Mouse (Mus musculus) adrenal gland, postnatal 14 days (tissue): ENCODE results near the gene Hivep2. TPM values are rescaled to one million over a fixed set of nuclear protein-coding genes. Genes with fewer than 3 reads are reported as not detected.

ENCODE experiments used
- DNase-seq: peaks from one replicate; pipeline ENCODE4 v3.0.0; 2021; ENCODE audit warnings: mixed read lengths
- total RNA-seq: library from RNA; stranded (reverse); gene quantifications from 2 replicates; pipeline ENCODE4 v1.2.3, GENCODE M21; 2021

Hivep2 gene
- total RNA-seq, 1 experiment from 2014 or later, result 31.2 TPM

DNA sequence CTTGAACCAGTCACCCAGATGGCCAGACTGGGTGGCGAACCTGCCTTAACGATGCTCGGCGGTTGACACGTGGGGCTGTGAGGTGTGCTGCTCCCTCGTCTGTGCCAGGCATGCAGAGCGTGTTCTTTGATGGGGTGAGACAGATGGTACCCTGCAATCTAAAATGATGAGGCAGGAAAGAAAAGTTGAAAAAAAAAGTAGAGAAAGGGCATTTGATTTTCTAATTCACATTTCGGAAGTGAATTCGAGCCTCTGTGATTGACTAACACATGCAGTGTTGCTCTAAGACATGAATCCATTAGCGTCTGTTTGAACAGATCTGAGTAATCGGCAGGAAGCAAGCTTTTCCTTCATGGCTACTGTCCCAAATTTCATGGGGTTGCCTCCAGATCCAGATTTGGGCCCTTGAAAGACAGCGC is 119.4 kb downstream of the Hivep2 start:
- DNase-seq, result no peak

GRCm38 (mm10) chr10:14085882-14086515 is 120.1 kb downstream of the Hivep2 start:
- no peak for DNase-seq

DNA sequence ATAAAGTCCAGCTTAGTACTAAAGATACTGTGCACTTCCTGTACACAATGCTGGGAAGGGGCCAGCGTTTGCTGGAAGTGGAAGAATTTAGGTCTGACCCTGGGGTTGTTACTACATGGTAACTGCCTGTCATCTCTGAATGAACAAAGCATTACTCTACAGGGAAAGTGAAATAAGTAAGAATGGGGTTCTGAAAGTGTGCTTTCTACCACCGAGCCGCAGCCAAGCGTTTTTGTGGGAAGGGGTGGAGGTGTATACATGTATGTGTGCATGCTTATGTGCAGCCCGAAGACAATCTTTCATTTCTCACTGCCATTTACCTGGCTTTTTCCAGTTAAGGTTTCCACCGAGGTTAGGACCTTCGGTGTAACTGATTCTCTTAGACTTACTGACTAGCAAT is 121.4 kb downstream of the Hivep2 start:
- no peak for DNase-seq

- DNase-seq, result peak; percentile 35
These were observed 123.6 kb downstream of the Hivep2 start for GRCm38 (mm10) chr10:14089488-14089887.

DNA sequence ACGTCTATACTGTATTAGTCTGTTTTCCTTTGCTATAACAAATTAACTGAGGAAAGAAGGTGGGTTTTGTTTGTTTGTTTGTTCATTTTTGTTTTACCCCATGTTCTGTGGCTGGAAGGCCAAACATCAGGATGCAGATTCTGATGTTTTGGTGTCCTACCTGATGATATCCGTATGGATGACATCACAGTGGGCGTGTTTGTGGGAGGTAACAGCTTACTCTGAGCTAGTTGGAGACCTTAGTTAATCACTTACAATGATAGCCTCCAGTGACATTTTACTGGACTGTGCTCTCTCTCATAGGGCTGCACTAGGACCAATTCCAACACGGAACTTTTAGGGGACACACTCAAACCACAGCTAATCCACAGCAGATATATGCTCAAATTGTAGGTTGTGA is 128.2 kb downstream of the Hivep2 start:
- no peak for DNase-seq

GRCm38 (mm10) chr10:14096045-14096444 is 130.2 kb downstream of the Hivep2 start:
- DNase-seq, result no peak

DNA sequence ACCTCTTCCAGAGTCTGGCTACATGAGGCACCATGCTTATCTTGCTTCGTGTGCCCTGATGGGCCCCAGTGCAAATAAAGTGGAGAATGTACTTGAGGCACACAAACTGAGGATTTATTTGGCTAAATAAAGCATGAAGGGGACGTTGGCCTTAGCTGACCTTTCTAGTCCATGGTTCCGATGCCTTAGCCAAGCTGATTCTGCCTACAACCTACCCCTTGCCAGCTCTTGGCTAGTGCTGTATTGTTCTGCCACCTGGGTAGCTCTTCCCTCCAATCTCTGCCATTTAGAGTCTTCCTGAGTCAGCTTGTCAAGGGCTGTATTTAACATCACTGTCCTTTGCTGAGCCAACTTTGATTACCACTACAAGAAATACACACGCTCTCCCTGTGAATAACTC is 133.3 kb downstream of the Hivep2 start:
- no peak for DNase-seq

- no peak for DNase-seq
These were observed 134.2 kb downstream of the Hivep2 start for GRCm38 (mm10) chr10:14100041-14100440.

DNA sequence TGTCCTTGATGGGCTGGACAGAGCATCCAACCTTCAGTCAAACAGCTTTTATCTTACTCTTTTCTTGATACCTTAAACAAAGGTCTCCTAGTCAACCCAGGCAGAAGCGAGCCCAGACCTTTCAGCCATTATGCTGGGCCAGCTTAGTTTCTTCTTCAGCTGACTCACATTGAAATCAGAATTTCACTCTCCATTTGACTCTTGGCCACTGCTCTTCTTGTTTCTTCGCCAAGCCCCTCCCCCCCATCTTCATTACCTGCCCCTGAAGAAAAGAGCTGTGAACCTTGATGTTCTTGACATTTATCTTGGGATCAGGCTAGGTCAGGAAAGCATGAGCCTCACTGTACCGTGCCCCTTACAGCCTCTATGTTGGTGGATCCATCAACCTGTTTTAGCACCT is 135.0 kb downstream of the Hivep2 start:
- no peak for DNase-seq

DNA sequence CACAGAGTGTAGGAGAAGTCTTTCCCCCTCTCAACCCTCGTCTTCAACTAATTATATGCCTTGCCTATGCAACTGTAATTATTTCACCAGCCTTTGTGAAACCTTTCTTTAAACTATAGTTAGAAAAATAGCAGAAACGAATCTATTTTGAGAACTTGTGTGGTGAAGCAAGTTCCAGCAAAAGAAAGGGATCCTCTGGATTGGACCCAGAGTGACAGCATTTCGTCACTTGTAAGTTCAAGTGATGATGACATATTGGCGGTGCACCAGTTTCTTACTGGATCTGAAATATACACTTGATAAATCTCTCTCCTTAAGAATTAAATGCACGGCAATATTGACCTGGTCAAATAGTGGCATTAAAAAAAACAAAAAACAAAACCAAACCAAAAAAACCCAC is 136.1 kb downstream of the Hivep2 start:
- DNase-seq, result peak; percentile 25

DNA sequence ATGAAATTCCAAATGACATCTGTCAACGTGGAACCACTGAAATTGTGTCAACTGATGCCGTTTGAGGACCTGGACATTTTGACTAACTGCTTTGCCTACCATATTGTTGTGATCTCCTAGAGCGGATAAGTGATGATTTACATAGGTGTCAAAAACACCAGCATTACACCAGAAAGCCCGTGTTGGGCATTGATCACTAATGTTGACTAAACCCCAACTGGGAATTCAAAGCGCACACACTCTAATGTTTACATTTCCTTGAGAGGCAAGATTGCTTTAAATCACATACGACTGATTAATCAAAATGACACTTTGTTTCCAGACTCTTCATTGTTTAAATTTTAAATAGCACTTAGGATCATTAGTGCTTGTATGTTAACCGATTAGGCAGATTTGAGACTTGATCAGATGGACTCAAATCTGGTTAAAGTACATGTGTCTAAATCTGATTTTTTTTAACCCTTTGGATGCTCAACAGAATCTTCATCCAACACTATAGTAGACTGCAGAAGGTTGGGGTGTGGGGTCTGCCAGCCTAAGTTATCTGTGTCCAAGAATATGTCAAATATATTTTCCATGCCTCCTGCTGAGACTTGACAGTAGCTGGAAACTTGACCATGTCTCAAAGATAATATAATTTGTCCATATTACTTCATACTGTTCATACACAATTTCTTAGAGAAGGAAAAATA is 142.3 kb downstream of the Hivep2 start:
- no peak for DNase-seq

DNA sequence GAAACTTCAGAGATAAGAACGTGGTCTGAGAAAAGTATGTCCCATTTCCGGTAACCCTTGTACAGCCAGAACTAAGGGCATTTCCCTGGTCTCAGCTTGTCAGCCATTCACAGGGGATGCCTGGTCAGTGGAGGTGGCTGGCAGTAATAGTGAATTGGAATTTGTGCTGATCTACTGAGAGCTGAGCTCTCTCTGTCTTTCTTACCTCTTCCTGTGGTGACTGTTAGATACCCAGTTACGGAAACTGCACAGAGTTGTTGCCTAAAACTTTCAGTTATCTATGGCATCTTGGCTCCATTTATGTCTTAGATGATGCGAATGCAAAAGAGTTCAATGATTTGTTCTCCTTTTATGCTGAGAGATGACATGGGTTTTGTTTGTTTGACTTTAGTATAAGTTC is 150.0 kb downstream of the Hivep2 start:
- no peak for DNase-seq

DNA sequence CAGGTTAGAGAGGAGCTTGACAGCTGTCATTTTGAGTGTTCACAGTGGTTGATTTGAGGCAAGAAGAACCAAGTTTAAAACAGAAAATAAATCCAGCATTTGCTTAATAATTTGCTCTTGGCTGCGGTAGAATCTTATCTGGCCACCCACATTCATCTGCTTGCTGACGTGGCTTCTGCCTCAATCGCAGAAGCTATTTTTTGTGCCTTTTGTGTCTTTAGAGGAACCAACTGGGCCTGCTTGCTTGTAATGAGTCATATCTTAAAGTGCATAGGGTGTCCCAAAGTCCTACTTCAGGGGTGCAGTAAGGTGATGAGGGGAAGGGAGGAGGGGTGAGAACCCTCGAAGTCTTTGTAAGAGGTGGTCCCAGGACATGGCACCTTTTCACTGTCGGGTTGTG is 151.1 kb downstream of the Hivep2 start:
- no peak for DNase-seq

- DNase-seq, result no peak
These were observed 153.3 kb downstream of the Hivep2 start for GRCm38 (mm10) chr10:14119201-14119600.

DNA sequence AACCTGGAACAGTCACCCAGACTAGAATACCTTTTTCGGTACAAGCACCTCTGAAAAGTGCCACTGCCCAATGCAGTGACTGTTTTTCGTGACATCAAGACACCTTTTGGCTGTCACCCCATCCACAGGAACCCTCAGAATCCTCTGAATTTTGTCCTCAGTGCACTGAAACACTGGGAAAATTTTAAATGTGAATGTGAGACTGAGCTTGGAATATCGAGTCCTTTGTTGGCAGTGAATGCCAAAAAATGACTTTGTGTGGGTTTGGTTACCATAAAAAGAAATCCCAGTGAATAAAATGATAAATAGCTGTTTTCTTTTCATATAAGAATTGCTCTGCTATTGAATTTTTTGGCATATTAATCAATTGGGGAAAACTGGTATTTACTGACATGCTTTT is 154.6 kb downstream of the Hivep2 start:
- DNase-seq, result no peak

DNA sequence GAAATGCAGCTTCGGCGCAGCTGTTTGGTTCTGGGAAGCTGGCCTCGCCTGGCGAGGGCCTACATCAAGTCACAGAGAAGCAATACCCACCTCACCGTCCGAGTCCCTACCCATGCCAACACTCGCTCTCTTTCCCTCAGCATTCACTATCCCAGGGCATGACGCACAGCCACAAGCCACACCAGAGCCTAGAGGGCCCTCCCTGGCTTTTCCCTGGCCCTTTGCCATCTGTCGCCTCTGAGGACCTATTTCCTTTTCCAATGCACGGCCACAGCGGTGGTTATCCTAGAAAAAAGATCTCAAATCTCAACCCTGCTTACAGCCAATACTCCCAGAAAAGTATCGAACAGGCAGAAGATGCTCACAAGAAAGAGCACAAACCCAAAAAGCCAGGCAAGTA is 162.0 kb downstream of the Hivep2 start:
- DNase-seq, result no peak

GRCm38 (mm10) chr10:14130270-14130669 is 164.4 kb downstream of the Hivep2 start:
- peak; percentile 27 for DNase-seq

- DNase-seq, result no peak
These were observed 165.4 kb downstream of the Hivep2 start for GRCm38 (mm10) chr10:14131307-14131706.

DNA sequence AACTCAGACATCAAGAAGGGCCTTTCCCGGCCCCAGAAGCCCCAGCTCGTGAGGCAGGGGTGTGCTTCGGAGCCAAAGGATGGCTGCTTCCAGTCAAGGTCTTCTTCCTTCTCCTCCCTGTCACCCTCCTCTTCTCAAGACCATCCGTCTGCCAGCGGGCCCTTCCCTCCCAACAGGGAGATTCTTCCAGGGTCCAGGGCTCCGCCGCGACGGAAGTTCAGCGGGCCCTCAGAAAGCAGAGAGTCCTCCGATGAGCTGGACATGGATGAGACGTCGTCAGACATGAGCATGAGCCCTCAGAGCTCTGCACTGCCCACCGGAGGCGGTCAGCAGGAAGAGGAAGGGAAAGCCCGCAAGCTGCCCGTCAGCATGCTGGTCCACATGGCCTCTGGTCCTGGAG is 166.2 kb downstream of the Hivep2 start:
- no peak for DNase-seq

- no peak for DNase-seq
These were observed 167.1 kb downstream of the Hivep2 start for GRCm38 (mm10) chr10:14132937-14133336.

GRCm38 (mm10) chr10:14138663-14139062 is 172.8 kb downstream of the Hivep2 start:
- DNase-seq, result no peak

GRCm38 (mm10) chr10:14144840-14145239 is 179.0 kb downstream of the Hivep2 start:
- no peak for DNase-seq

DNA sequence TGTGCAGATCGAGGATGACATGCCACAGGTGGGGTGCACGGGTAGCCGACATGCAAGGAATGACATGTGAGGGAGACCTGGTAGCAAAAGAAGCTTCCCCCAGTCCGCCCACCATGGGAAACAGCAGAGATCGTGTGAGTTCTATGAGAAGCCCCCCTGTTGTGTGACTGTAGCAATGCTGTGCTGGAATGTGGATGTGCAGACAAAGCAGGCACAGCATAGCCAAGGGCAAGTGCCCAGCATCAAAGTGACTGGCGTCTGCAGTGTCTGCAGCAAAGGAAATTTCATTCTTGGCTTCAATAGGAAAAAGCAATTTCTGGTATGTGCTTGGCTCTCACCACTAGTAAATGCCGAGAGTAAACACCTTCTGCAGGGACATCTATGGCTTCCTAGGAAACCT is 199.0 kb downstream of the Hivep2 start:
- no peak for DNase-seq

GRCm38 (mm10) chr10:14168197-14168844 is 202.4 kb downstream of the Hivep2 start:
- no peak for DNase-seq
